Mouse (Mus musculus) megakaryocyte, embryonic 14.5 days (primary cell): Measurements from ENCODE around the gene Gm9918.

Experiments
- FLI1 ChIP-seq: IDR thresholded peaks from 2 replicates; pipeline ENCODE4 v1.6.1; 2012; ENCODE audit warnings: low read length, inconsistent platforms, mixed read lengths
- GATA1 ChIP-seq: IDR thresholded peaks from 3 replicates; pipeline ENCODE4 v1.6.1; 2012; ENCODE audit warnings: mixed read lengths, low read length, inconsistent platforms, borderline replicate concordance

- TF ChIP-seq FLI1, result no peak
- TF ChIP-seq GATA1, result no peak
Measured at GRCm38 (mm10) chr15:102273982-102274716, 3.8 kb downstream of the Gm9918 start.
